Mouse (Mus musculus) testis, adult 2 months (tissue): ENCODE measurements around the gene Elobl.

Source experiments
- CTCF ChIP-seq: fragments of 200-500 bp; IDR thresholded peaks from 2 replicates; pipeline ENCODE4 v1.5.1; 2012; ENCODE audit warnings: low read depth, mild to moderate bottlenecking, inconsistent platforms, low read length, moderate library complexity; ENCODE audit not compliant: control insufficient read depth, insufficient read depth, insufficient replicate concordance
- POLR2A ChIP-seq: fragments of 200-500 bp; IDR thresholded peaks from 2 replicates; pipeline ENCODE4 v1.6.1; 2012; ENCODE audit warnings: low read depth, mild to moderate bottlenecking, inconsistent platforms, low read length, moderate library complexity; ENCODE audit not compliant: control insufficient read depth

- no peak for TF ChIP-seq CTCF
- no peak for TF ChIP-seq POLR2A
Observed at GRCm38 (mm10) chr11:88970202-88970732, 3.5 kb upstream of the Elobl start, which contains the start of gene Coil.
